Mouse (Mus musculus) neural tube, embryonic 11.5 days (tissue): ENCODE measurements at regions not wholly inside any gene's neighbourhood (a gene's known extent, or its start where the extent isn't known, plus 50 kb on each side); places are given as distances from the start of the nearest gene placed in this dataset.
"Not testable (repeated sequence)": the region's sequence is repeated elsewhere in the genome, so short reads cannot be mapped to it uniquely, and the experiment has no call there.

ENCODE experiments used
- ATAC-seq: fragments of 200-750 bp; cut with Nextera tagmentation; 2 replicates; pipeline ENCODE4 v1.8.0; 2017; ENCODE audit warnings: moderate number of reproducible peaks, mild to moderate bottlenecking, moderate TSS enrichment, moderate library complexity; ENCODE audit not compliant: insufficient read depth, low FRiP score, low TSS enrichment
- DNase-seq: peaks from one replicate; pipeline ENCODE4 v3.0.0-alpha.2; 2015; ENCODE audit warnings: low spot score
- H3K27ac ChIP-seq: fragments of 300-500 bp; sonication (generic); 2 replicates; pipeline ENCODE4 v1.5.1; 2014; ENCODE audit warnings: low read depth, mild to moderate bottlenecking, low read length
- H3K27me3 ChIP-seq: fragments of 300-500 bp; sonication (generic); 2 replicates; pipeline ENCODE4 v1.6.1; 2014; ENCODE audit warnings: mild to moderate bottlenecking, low read length, mixed read lengths; ENCODE audit not compliant: control insufficient read depth, insufficient read depth
- H3K36me3 ChIP-seq: fragments of 300-500 bp; sonication (generic); 2 replicates; pipeline ENCODE4 v1.6.1; 2014; ENCODE audit warnings: mild to moderate bottlenecking, low read length, moderate library complexity, mixed read lengths; ENCODE audit not compliant: control insufficient read depth, insufficient read depth
- H3K4me1 ChIP-seq: fragments of 300-500 bp; sonication (generic); 2 replicates; pipeline ENCODE4 v1.6.1; 2014; ENCODE audit warnings: low read length, mixed read lengths; ENCODE audit not compliant: control insufficient read depth, insufficient read depth
- H3K4me2 ChIP-seq: fragments of 300-500 bp; sonication (generic); 2 replicates; pipeline ENCODE4 v1.6.1; 2014; ENCODE audit warnings: low read depth, mild to moderate bottlenecking, moderate library complexity
- H3K4me3 ChIP-seq: fragments of 300-500 bp; sonication (generic); 2 replicates; pipeline ENCODE4 v1.5.1; 2014; ENCODE audit warnings: low read depth, low read length
- H3K9ac ChIP-seq: fragments of 300-500 bp; sonication (generic); 2 replicates; pipeline ENCODE4 v1.6.1; 2014; ENCODE audit warnings: mild to moderate bottlenecking, low read length
- H3K9me3 ChIP-seq: fragments of 300-500 bp; sonication (generic); 2 replicates; pipeline ENCODE4 v1.6.1; 2016; ENCODE audit warnings: low read length; ENCODE audit not compliant: control insufficient read depth
- WGBS: fragments of 180-500 bp; shearing (Covaris S2); extraction: QIAGEN DNeasy Blood & Tissue Kit; methylation state at CpG from one replicate; pipeline ENCODE4 v1.1.7; 2014; 5-methylcytosine and 5-hydroxymethylcytosine counted together

DNA sequence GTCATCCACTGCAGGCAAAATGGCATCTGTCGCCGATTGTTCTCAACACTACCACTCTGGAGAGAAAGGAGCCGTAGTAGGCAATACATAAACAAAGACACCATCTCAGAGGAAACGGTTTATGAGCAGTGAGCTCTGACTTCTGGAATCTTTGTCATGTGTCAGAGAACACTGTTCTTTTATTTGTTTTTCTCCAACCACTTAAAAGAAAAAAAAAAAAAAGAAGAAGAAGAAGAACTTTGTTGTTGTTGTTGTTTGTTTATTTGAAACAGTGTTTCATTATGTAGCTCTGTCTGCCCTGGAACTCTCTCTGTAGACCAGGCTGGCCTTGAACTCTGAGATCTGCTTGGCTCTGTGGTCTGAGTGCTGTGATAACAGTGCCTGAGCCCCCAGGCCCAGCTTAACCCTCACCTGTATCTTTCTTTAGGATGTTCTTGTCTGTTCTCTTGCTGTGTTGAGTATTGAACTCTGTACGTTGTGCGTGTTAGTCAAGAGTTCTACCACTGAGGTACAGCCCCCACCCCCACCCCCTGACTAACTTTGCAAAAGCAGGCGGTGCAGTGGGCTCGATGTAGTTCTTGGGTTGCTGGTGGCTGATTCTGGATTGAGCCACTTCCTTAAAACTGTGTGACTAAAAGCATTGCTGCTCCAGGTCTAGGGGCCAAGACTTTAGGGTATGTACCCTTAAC, 65.7 kb upstream of the Cpm start:
- no peaks in the 10 kb centered on the region for H3K9me3 ChIP-seq
- no peak overlapping the region for H3K4me3 ChIP-seq
- no peak for ATAC-seq
- no peaks in the 10 kb centered on the region for H3K27me3 ChIP-seq
- no peak for DNase-seq
- H3K4me2 ChIP-seq: no peak overlapping the region
- no peaks in the 10 kb centered on the region for H3K36me3 ChIP-seq
- no peak overlapping the region for H3K9ac ChIP-seq
- H3K27ac ChIP-seq: no peak overlapping the region
- H3K4me1 ChIP-seq: no peaks in the 10 kb centered on the region
- 45% methylated on average over 8 of the region's 8 CpGs for WGBS

DNA sequence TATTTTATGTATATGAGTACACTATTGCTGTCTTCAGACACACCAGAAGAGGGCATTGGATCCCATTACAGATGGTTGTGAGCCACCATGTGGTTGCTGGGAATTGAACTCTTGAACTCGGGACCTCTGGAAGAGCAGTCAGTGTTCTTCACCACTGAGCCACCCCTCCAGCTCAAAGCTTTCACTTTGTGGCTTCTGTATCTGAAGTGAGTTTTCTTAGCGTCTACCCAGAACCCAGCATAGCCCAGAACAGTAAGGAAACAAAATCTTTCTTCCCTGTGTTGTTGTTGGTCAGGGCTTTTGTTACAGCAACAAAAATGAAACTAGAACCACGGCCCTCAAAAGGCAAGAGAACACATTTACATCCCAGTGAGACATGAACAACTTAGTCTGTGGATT, 66.5 kb upstream of the Cpm start:
- 85% methylated on average over 3 of the region's 3 CpGs for whole genome bisulfite sequencing
- H3K27ac ChIP-seq, DNase-seq, H3K4me2 ChIP-seq, ATAC-seq, H3K4me1 ChIP-seq, H3K4me3 ChIP-seq, H3K27me3 ChIP-seq, H3K36me3 ChIP-seq, H3K9me3 ChIP-seq, H3K9ac ChIP-seq: not testable (repeated sequence)

DNA sequence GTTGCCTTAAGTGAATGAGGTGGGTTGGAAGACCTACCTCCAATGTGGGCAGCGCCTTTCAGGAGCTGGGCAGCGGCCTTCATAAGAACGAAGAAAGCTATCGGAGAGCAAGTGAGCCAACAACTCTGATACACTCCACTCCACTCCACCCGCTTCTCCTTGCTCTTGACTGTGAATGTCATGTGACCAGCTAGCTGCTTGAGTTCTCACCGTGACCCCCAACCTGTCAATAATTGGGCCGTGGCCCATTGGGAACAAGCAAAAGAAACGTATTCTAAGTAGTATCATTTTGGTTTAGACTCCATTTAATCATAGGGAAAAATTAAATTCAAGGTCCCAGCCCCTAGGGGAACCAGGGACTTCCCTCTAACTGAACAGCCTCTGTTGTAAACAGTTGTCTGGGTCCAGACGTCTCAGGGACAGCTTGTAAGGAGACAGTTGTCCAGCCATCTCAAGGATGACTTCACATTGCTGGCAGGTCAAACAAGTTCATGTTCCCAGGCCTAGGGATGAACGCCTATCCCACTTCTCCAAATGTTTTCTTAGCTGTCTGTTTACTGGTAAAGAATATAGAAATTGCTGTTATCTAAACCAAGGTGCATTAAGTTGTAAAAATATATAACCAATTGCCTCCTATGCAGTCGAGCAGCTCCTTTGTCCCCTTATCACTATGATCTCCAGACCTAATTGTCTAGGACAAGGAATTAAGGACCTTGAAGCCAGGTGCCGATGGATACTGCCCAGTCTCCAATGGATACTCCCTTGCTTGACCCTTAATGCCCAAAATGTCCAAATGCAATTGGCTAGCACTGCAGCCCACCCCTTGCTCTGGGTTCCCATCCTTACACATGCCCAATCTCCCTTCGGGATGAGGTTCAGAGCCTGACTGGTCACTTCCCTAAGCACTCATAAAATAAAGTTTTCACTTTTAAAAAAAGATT, 67.1 kb upstream of the Cpm start:
- no peaks in the 10 kb centered on the region for H3K27me3 ChIP-seq
- ATAC-seq (no peak), DNase-seq (no peak)
- no peak overlapping the region for H3K4me2 ChIP-seq
- H3K9me3 ChIP-seq: no peaks in the 10 kb centered on the region
- no peaks in the 10 kb centered on the region for H3K36me3 ChIP-seq
- H3K4me3 ChIP-seq: no peak overlapping the region
- WGBS: 86% methylated on average over 13 of the region's 13 CpGs
- no peak overlapping the region for H3K27ac ChIP-seq
- no peak overlapping the region for H3K9ac ChIP-seq
- H3K4me1 ChIP-seq: no peaks in the 10 kb centered on the region

DNA sequence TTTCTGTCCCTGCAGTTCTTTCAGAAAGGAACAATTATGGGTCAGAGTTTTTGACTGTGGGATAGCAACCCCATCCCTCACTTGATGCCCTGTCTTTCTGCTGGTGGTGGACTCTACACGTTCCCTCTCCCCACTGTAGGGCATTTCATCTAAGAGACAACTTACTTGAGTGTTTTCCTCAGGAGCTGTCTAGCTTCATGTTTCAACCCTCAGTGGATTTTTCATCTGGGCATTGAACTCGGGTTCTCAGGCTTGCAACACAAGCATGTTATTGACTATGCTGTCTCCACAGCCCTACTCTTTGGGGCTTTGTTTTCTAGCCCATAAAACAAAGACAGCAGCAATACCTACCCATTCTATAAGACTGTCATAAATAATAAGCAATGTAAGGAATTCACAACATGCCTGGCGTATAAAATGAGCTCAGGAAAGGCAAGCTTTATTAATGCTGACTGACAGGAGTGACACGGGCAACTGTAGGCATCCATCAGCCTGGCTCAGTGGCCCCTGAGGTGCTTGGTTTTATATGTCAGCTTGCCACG, 68.0 kb upstream of the Cpm start:
- no peak overlapping the region for H3K4me3 ChIP-seq
- H3K27ac ChIP-seq: no peak overlapping the region
- H3K9ac ChIP-seq: no peak overlapping the region
- no peaks in the 10 kb centered on the region for H3K36me3 ChIP-seq
- WGBS: 70% methylated on average over 5 of the region's 5 CpGs
- no peak overlapping the region for H3K4me2 ChIP-seq
- DNase-seq: no peak
- ATAC-seq: no peak
- no peaks in the 10 kb centered on the region for H3K9me3 ChIP-seq
- H3K4me1 ChIP-seq: no peaks in the 10 kb centered on the region
- H3K27me3 ChIP-seq: no peaks in the 10 kb centered on the region

DNA sequence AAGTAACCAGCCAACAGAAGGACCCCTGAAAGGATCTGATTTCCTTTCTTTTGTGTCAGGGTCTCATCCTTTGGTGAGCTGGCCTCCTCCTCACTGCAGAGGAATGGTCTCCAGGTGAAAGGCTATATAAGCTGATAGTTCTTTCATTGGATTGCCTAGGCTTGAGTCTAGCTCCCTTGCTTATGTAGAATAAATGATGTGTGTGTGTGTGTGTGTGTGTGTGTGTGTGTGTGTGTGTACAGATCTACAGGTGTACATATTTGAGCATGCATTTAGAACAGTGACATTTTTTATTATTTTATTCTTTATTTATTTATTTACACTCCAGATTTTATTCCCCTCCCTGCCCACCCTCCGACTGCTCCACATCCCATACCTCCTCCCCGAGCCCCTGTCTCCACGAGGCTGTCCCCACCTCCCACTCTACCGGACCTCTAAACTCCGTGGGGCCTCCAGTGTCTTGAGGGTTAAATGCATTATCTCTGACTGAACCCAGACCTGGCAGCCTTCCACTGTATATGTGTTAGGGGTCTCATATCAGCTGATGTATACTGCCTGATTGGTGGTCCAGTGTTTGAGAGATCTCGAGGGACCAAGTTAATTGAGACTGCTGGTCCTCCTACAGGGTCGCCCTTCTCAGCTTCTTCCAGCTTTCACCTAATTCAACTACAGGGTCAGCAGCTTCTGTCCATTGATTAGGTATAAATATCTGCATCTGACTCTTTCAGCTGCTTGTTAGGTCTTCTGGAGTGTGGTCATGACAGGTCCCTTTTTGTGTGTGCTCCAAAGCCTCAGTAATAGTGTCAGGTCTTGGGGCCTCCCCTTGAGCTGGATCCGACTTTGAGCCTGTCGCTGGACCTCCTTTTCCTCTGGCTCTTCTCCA, 68.7 kb upstream of the Cpm start:
- ATAC-seq: no peak

DNA sequence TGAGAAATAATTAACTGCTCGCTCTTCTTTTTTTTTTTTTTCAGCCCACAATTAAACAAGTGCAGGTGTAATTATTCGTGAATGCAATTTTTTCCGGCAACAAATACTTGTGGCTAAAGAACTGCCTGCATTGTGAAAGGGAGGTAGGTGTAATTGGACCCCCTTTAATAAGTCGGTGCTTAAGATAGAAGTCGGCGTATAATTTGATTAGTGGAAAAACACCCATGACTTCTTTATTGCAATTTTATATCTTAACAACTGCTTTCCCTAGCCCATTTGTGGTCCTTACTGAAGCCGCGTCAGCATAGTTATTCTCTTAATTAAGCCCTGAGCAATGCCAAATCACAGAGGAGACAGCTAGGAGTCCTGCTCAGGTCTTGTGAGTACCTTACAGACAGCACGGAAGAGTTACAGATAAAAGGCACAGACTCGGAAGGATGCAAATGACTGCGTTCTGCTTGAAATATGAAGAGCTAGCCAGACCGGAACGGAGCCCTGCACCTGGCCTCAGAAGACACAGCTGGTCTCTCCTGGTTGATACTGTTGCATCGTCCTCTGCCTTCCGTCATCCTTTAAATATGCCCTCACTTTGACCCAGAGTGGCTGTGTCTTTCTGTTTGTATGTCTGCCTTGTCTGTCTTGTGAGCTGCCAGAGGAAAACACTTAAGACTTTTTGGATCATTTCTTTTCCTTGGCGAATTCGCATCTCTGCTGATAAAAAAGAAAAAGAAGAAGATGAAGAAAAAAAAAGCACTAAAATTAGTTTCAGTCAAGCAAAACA, 69.5 kb upstream of the Cpm start:
- DNase-seq (no peak), ATAC-seq (no peak)
- Histone ChIP-seq H3K27me3 (no peaks in the 10 kb centered on the region), H3K36me3 (no peaks in the 10 kb centered on the region), H3K9ac (no peak overlapping the region), H3K4me1 (no peaks in the 10 kb centered on the region), H3K4me3 (no peak overlapping the region), H3K9me3 (no peaks in the 10 kb centered on the region), H3K27ac (no peak overlapping the region), H3K4me2 (no peak overlapping the region)
- 63% methylated on average over 17 of the region's 17 CpGs for WGBS

More for the DNA sequence above, 68.7 kb upstream of the Cpm start:
- Histone ChIP-seq H3K27ac (no peak overlapping the region), H3K4me3 (no peak overlapping the region), H3K4me2 (no peak overlapping the region), H3K27me3 (no peaks in the 10 kb centered on the region), H3K9me3 (no peaks in the 10 kb centered on the region), H3K9ac (no peak overlapping the region), H3K4me1 (no peaks in the 10 kb centered on the region), H3K36me3 (no peaks in the 10 kb centered on the region)
- DNase-seq: no peak
- whole genome bisulfite sequencing: 83% methylated on average over 9 of the region's 9 CpGs

DNA sequence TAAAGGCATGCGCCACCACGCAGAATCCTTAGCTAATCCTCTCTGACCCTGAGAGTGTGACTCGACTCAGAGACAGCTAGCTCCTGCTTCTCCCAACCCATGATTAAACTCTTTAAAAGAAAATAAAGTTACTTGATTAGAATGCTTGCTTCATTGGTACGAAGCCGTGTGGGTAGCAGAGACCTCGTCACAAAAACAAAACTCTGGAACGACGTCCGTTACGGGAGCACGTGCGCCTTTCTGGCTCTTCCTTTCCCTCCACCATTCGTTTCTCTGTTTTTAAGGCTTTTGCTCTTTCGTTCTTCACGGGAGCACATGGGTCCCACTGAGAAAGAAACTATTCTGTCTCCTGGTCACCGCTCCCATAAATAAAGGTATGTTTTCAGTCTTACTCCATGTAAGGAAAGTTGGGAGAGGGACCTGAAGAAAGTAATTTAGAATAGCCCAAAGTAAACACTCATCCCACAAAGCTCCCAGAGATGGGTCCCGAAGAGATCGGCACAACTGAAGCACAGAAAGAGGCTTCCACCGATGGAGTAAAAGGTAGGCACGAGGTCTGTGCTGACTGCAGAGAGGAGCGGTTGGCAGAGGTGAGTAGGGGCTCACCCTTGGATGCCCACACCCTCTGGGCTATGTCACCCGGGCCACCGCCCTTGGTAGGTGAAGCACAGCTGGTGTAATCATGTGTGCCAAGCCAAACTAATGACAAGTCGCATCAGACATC, 70.2 kb upstream of the Cpm start:
- no peaks in the 10 kb centered on the region for H3K27me3 ChIP-seq
- H3K9ac ChIP-seq: no peak overlapping the region
- no peak overlapping the region for H3K4me2 ChIP-seq
- no peak overlapping the region for H3K27ac ChIP-seq
- H3K36me3 ChIP-seq: no peaks in the 10 kb centered on the region
- no peaks in the 10 kb centered on the region for H3K9me3 ChIP-seq
- no peak for DNase-seq
- 86% methylated on average over 24 of the region's 24 CpGs for WGBS
- no peaks in the 10 kb centered on the region for H3K4me1 ChIP-seq
- H3K4me3 ChIP-seq: no peak overlapping the region
- ATAC-seq: no peak
